Mouse (Mus musculus) embryonic facial prominence, embryonic 12.5 days (tissue): ENCODE data around the gene Mdh2. TPM values are rescaled to one million over a fixed set of nuclear protein-coding genes. Genes with fewer than 3 reads are reported as not detected.

ENCODE experiments used
- ATAC-seq: fragments of 200-750 bp; cut with Nextera tagmentation; 2 replicates; pipeline ENCODE4 v1.8.0; 2017; ENCODE audit not compliant: insufficient number of reproducible peaks, insufficient read depth, low FRiP score, low TSS enrichment
- H3K27ac ChIP-seq: fragments of 300-500 bp; sonication (generic); 2 replicates; pipeline ENCODE4 v1.5.1; 2016; ENCODE audit warnings: mild to moderate bottlenecking
- H3K27me3 ChIP-seq: fragments of 300-500 bp; sonication (generic); 2 replicates; pipeline ENCODE4 v1.6.1; 2016; ENCODE audit warnings: mild to moderate bottlenecking, moderate library complexity
- H3K36me3 ChIP-seq: fragments of 300-500 bp; sonication (generic); 2 replicates; pipeline ENCODE4 v1.6.1; 2016; ENCODE audit warnings: mild to moderate bottlenecking
- H3K4me1 ChIP-seq: fragments of 300-500 bp; sonication (generic); 2 replicates; pipeline ENCODE4 v1.6.1; 2016
- H3K4me2 ChIP-seq: fragments of 300-500 bp; sonication (generic); replicated peaks from 2 replicates; pipeline ENCODE4 v1.6.1; 2016; ENCODE audit warnings: mild to moderate bottlenecking, moderate library complexity
- H3K4me3 ChIP-seq: fragments of 300-500 bp; sonication (generic); 2 replicates; pipeline ENCODE4 v1.5.1; 2016; ENCODE audit warnings: mild to moderate bottlenecking
- H3K9ac ChIP-seq: fragments of 300-500 bp; sonication (generic); 2 replicates; pipeline ENCODE4 v1.6.1; 2016; ENCODE audit warnings: mild to moderate bottlenecking, moderate library complexity
- H3K9me3 ChIP-seq: fragments of 300-500 bp; sonication (generic); 2 replicates; pipeline ENCODE4 v1.6.1; 2016; ENCODE audit warnings: mild to moderate bottlenecking, moderate library complexity
- WGBS: fragments of 180-500 bp; shearing (Covaris S2); methylation state at CpG from one replicate; pipeline ENCODE4 v1.1.7; 2016; 5-methylcytosine and 5-hydroxymethylcytosine counted together
- polyA plus RNA-seq: library from polyadenylated mRNA; unstranded; fragments of >200 nt; fragmentation: Nextera tagmentation; extraction: Ambion mirVana; gene quantifications from 2 replicates; pipeline ENCODE4 v1.2.1, GENCODE M21; 2016

Gene Mdh2
- polyA plus RNA-seq, 1 experiment from 2014 or later = 498 TPM

GRCm38 (mm10) chr5:135742941-135743740, 35.1 kb upstream of the Mdh2 start:
- Histone ChIP-seq H3K4me2 (peak overlapping the region; percentile 86), H3K4me1 (peaks cover 22% of the 10 kb centered on the region), H3K27ac (no peak overlapping the region), H3K9me3 (0 out of 2 replicates have a peak, but pooled peaks cover 4% of the 10 kb centered on the region), H3K27me3 (no peaks in the 10 kb centered on the region), H3K9ac (peak overlapping the region; percentile 76), H3K36me3 (peaks cover 18% of the 10 kb centered on the region), H3K4me3 (peak overlapping the region; percentile 92)
- WGBS = 18% methylated on average over 18 of the region's 18 CpGs
- no peak for ATAC-seq

DNA sequence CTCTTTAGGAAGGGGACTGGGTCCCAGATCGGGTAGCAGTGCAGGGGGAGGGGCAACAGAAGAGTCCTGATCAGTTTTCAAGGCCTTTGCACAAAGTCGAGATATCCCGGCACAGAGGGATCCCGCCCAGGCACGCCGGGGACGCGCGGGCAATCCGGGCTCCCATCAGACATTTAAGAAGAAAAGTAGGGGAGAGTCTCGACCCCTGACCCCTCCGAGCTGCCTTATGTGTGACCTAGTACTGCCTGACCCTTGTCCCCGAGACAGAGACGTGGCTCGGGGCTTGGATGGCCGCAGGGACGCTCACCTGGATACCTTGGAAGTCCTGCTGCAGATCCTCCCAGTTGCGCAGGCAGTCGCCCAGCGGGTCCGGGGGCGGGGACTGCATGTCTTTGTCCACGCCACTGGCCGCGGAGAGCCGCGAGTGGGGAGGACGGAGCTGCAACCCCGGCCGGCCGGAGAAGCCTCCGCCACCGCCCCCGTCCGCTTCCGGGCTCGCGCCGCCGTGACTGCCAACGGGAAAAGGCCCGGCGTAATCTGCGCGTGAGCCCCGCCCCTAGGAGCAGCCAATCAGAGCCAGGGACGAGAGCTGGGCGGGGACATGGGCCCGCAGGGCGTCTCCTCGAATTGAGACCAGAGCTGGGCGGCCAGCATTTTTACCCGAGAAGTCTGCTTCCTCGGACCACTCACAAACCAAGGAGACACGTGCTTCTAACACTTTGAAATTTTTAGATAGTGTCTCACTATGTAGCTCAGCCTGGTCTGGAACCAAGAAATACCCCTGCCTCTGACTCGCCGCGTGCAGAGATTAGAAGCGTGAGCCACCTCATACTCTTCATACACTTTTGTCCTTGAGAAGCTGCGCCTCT, 34.3 kb upstream of the Mdh2 start, which contains the start of gene Tmem120a:
TSS of gene Tmem120a (minus strand) at position 708 of the 869 bp plus-strand sequence.
- no peaks in the 10 kb centered on the region for H3K27me3 ChIP-seq
- H3K4me3 ChIP-seq = peak within 1 kb of the TSS; percentile 92
- peaks cover 18% of the 10 kb centered on the region for H3K36me3 ChIP-seq
- H3K4me2 ChIP-seq = peak within 1 kb of the TSS; percentile 86
- peaks cover 22% of the 10 kb centered on the region for H3K4me1 ChIP-seq
- H3K9me3 ChIP-seq = 0 out of 2 replicates have a peak, but pooled peaks cover 4% of the 10 kb centered on the region
- WGBS = under 1% methylated on average over 60 of the region's 60 CpGs
- peak; percentile 92 for ATAC-seq
- peak within 1 kb of the TSS; percentile 59 for H3K27ac ChIP-seq
- peak within 1 kb of the TSS; percentile 76 for H3K9ac ChIP-seq

GRCm38 (mm10) chr5:135744742-135745141, 33.5 kb upstream of the Mdh2 start:
- peaks cover 13% of the 10 kb centered on the region for H3K36me3 ChIP-seq
- ATAC-seq = no peak
- H3K4me1 ChIP-seq = peaks cover 22% of the 10 kb centered on the region
- H3K4me2 ChIP-seq = peak overlapping the region; percentile 86
- peak overlapping the region; percentile 59 for H3K27ac ChIP-seq
- no peaks in the 10 kb centered on the region for H3K27me3 ChIP-seq
- H3K9ac ChIP-seq = peak overlapping the region; percentile 38
- 17% methylated on average over 12 of the region's 12 CpGs for WGBS
- H3K4me3 ChIP-seq = peak overlapping the region; percentile 92
- 0 out of 2 replicates have a peak, but pooled peaks cover 4% of the 10 kb centered on the region for H3K9me3 ChIP-seq

GRCm38 (mm10) chr5:135751041-135751440, 27.2 kb upstream of the Mdh2 start:
- Histone ChIP-seq H3K4me2 (no peak overlapping the region), H3K27ac (no peak overlapping the region), H3K36me3 (no peaks in the 10 kb centered on the region), H3K9ac (no peak overlapping the region), H3K27me3 (no peaks in the 10 kb centered on the region), H3K4me1 (no peaks in the 10 kb centered on the region), H3K4me3 (no peak overlapping the region), H3K9me3 (0 out of 2 replicates have a peak, but pooled peaks cover 4% of the 10 kb centered on the region)
- WGBS = 78% methylated on average over 1 of the region's 1 CpGs
- ATAC-seq = no peak

DNA sequence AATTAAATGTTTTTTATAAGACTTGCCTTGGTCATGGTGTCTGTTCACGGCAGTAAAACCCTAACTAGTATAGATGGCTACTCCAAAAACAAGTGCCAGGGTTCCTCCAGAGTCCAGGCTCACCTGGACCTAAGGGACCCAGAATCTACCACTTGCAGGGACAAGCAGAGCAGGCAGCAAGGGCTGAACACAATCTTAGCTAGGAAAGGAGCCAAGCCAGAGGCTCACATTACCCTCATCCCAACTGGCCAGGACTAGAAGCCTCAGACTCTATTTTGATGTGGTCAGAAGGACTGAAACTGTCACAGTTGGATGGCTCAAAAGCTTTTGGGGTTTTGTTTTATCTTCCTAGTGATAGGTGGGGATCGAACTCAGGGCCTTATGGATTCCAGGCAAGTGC, 26.7 kb upstream of the Mdh2 start:
- H3K9ac ChIP-seq = no peak overlapping the region
- no peak overlapping the region for H3K4me3 ChIP-seq
- no peak overlapping the region for H3K4me2 ChIP-seq
- ATAC-seq = no peak
- 82% methylated on average over 2 of the region's 2 CpGs for WGBS
- no peaks in the 10 kb centered on the region for H3K4me1 ChIP-seq
- 0 out of 2 replicates have a peak, but pooled peaks cover 4% of the 10 kb centered on the region for H3K9me3 ChIP-seq
- H3K36me3 ChIP-seq = no peaks in the 10 kb centered on the region
- no peak overlapping the region for H3K27ac ChIP-seq
- no peaks in the 10 kb centered on the region for H3K27me3 ChIP-seq

GRCm38 (mm10) chr5:135761881-135762280, 16.4 kb upstream of the Mdh2 start:
- H3K4me2 ChIP-seq = no peak overlapping the region
- H3K27ac ChIP-seq = no peak overlapping the region
- WGBS = 75% methylated on average over 3 of the region's 3 CpGs
- no peaks in the 10 kb centered on the region for H3K27me3 ChIP-seq
- H3K9me3 ChIP-seq = no peaks in the 10 kb centered on the region
- no peaks in the 10 kb centered on the region for H3K36me3 ChIP-seq
- H3K4me3 ChIP-seq = no peak overlapping the region
- H3K9ac ChIP-seq = no peak overlapping the region
- no peak for ATAC-seq
- H3K4me1 ChIP-seq = no peaks in the 10 kb centered on the region

DNA sequence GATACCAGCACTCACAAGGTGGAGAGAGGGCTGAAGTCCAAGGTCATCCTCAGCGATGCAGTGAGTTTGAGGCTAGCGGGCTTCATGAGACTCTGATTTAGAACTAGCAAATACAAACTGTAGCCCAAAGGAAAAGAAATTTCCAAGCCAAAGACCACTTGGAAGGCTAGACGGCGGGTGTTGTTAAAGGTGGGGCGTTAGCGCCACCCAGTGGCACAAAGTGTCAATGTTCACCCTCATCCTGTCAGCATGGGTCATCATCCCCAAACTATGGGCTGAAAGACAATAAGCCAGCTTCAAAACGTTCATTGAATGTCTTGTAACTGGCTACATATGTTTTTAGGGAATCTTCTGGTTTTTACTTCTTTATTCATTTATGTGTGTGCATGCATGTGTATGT, 14.8 kb upstream of the Mdh2 start:
- Histone ChIP-seq H3K27ac (no peak overlapping the region), H3K36me3 (no peaks in the 10 kb centered on the region), H3K9ac (no peak overlapping the region), H3K4me2 (no peak overlapping the region), H3K4me1 (no peaks in the 10 kb centered on the region), H3K4me3 (no peak overlapping the region), H3K27me3 (no peaks in the 10 kb centered on the region), H3K9me3 (no peaks in the 10 kb centered on the region)
- ATAC-seq = no peak
- WGBS = 3% methylated on average over 7 of the region's 7 CpGs

- ATAC-seq = no peak
- Histone ChIP-seq H3K4me1 (no peaks in the 10 kb centered on the region), H3K4me3 (no peak overlapping the region), H3K27ac (no peak overlapping the region), H3K4me2 (no peak overlapping the region), H3K9me3 (no peaks in the 10 kb centered on the region), H3K36me3 (no peaks in the 10 kb centered on the region), H3K9ac (no peak overlapping the region), H3K27me3 (no peaks in the 10 kb centered on the region)
- 57% methylated on average over 3 of the region's 3 CpGs for WGBS
These were observed 13.3 kb upstream of the Mdh2 start for GRCm38 (mm10) chr5:135764971-135765370.

- H3K4me1 ChIP-seq = peaks cover 2% of the 10 kb centered on the region; the same call in 1 of the 2 replicates
- no peak overlapping the region for H3K9ac ChIP-seq
- no peak overlapping the region for H3K27ac ChIP-seq
- no peak overlapping the region for H3K4me2 ChIP-seq
- WGBS = 56% methylated on average over 3 of the region's 3 CpGs
- H3K36me3 ChIP-seq = no peaks in the 10 kb centered on the region
- no peak overlapping the region for H3K4me3 ChIP-seq
- no peak for ATAC-seq
- H3K27me3 ChIP-seq = no peaks in the 10 kb centered on the region
- H3K9me3 ChIP-seq = no peaks in the 10 kb centered on the region
These were observed 5.8 kb upstream of the Mdh2 start for GRCm38 (mm10) chr5:135772519-135772918.

DNA sequence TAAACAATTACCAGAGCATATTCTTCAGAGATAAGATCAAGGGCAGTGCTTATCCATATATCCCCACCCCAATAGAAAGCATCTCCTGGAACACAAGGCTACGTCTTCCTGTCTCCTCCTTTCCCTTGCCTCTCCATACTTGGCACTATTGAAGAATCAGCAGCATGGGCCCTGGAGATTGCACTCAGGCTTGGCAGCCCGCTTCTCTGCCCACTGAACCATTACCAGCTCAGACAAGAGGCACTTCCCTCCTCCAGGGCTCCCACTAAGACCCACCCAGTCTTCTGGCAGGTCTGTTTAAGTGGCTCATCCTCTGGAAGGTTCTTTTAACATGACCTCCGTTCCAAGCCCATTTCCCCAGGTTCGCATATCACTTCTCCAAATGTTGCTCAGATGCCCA, 1.7 kb upstream of the Mdh2 start:
- no peak overlapping the region for H3K9ac ChIP-seq

GRCm38 (mm10) chr5:135777796-135778470, 347 bp upstream of the Mdh2 start, which contains the start of gene Styxl1:
Gene Styxl1 (minus strand): TSS chr5:135778385.
- H3K4me3 ChIP-seq = peak within 1 kb of the TSS; percentile 86
- no peaks in the 10 kb centered on the region for H3K9me3 ChIP-seq
- peaks cover 16% of the 10 kb centered on the region for H3K36me3 ChIP-seq
- ATAC-seq = peak; percentile 87
- peak within 1 kb of the TSS; percentile 85 for H3K4me2 ChIP-seq
- peaks cover 19% of the 10 kb centered on the region for H3K4me1 ChIP-seq
- under 1% methylated on average over 45 of the region's 45 CpGs for WGBS
- H3K27ac ChIP-seq = peak within 1 kb of the TSS; percentile 94
- H3K27me3 ChIP-seq = no peaks in the 10 kb centered on the region
- H3K9ac ChIP-seq = peak within 1 kb of the TSS; percentile 94

More for the DNA sequence above, 1.7 kb upstream of the Mdh2 start:
- 79% methylated on average over 4 of the region's 4 CpGs for WGBS
- Histone ChIP-seq H3K9me3 (no peaks in the 10 kb centered on the region), H3K4me2 (no peak overlapping the region), H3K27me3 (no peaks in the 10 kb centered on the region), H3K4me3 (no peak overlapping the region), H3K36me3 (peaks cover 4% of the 10 kb centered on the region), H3K27ac (no peak overlapping the region), H3K4me1 (peaks cover 19% of the 10 kb centered on the region)
- no peak for ATAC-seq
